Mouse (Mus musculus) liver, embryonic 14.5 days (tissue): Measurements from ENCODE around the gene Nup37. TPM values are rescaled to one million over a fixed set of nuclear protein-coding genes. Genes with fewer than 3 reads are reported as not detected.

ENCODE experiments used
- ATAC-seq: fragments of 200-750 bp; cut with Nextera tagmentation; 2 replicates; pipeline ENCODE4 v1.8.0; 2017; ENCODE audit warnings: moderate number of reproducible peaks, mild to moderate bottlenecking, moderate library complexity; ENCODE audit not compliant: insufficient read depth
- DNase-seq, 3 experiments: peaks; one replicate each; pipeline ENCODE4 v3.0.0-alpha.2; 2012 to 2013; ENCODE audit warnings: low read depth in 3 of 3, low spot score in 3 of 3
- H3K27ac ChIP-seq: fragments of 300-500 bp; sonication (generic); 2 replicates; pipeline ENCODE4 v1.5.1; 2014; ENCODE audit warnings: moderate library complexity, mild to moderate bottlenecking, control low read depth, inconsistent platforms
- H3K27me3 ChIP-seq: fragments of 300-500 bp; sonication (generic); 2 replicates; pipeline ENCODE4 v1.6.1; 2014; ENCODE audit warnings: mild to moderate bottlenecking, low read length, moderate library complexity; ENCODE audit not compliant: control insufficient read depth, insufficient read depth
- H3K36me3 ChIP-seq: fragments of 300-500 bp; sonication (generic); replicated peaks from 2 replicates; pipeline ENCODE4 v1.6.1; 2014; ENCODE audit warnings: low read depth; ENCODE audit not compliant: control insufficient read depth, insufficient read depth
- H3K4me1 ChIP-seq, 2 experiments: fragments of 200-500 bp in 1 of 2; fragments of 300-500 bp in 1 of 2; sonication (generic) in 1 of 2; replicated peaks; 2 replicates each; pipeline ENCODE4 v1.6.1; 2012 to 2014; ENCODE audit warnings: antibody characterized with exemption in 1 of 2, inconsistent platforms in 1 of 2, low read length in 1 of 2; ENCODE audit not compliant: control insufficient read depth in 2 of 2, insufficient read depth in 2 of 2
- H3K4me2 ChIP-seq: fragments of 300-500 bp; sonication (generic); 2 replicates; pipeline ENCODE4 v1.6.1; 2014; ENCODE audit warnings: low read depth, mild to moderate bottlenecking, control low read depth, moderate library complexity
- H3K4me3 ChIP-seq, 2 experiments: fragments of 200-500 bp in 1 of 2; fragments of 300-500 bp in 1 of 2; sonication (generic) in 1 of 2; 2 replicates each; pipeline ENCODE4 v1.5.1; 2012 to 2014; ENCODE audit warnings: low read depth in 2 of 2, low read length in 2 of 2, mild to moderate bottlenecking in 2 of 2, control low read depth in 1 of 2, inconsistent platforms in 1 of 2, moderate library complexity in 1 of 2; ENCODE audit not compliant: insufficient read depth in 1 of 2
- H3K9ac ChIP-seq: fragments of 300-500 bp; sonication (generic); replicated peaks from 2 replicates; pipeline ENCODE4 v1.6.1; 2014; ENCODE audit warnings: mild to moderate bottlenecking, control low read depth, moderate library complexity
- H3K9me3 ChIP-seq: fragments of 300-500 bp; sonication (generic); 2 replicates; pipeline ENCODE4 v1.6.1; 2016; ENCODE audit warnings: low read length, mixed read lengths; ENCODE audit not compliant: control insufficient read depth
- CTCF ChIP-seq: IDR thresholded peaks from 2 replicates; pipeline ENCODE4 v1.5.1; 2016; ENCODE audit warnings: antibody characterized with exemption, low read depth, control low read depth
- EP300 ChIP-seq: IDR thresholded peaks from 2 replicates; pipeline ENCODE4 v1.6.1; 2016; ENCODE audit warnings: antibody characterized with exemption, low read depth
- WGBS: fragments of 180-500 bp; shearing (Covaris S2); extraction: QIAGEN DNeasy Blood & Tissue Kit; methylation state at CpG from one replicate; pipeline ENCODE4 v1.1.7; 2014; ENCODE audit not compliant: insufficient replicate concordance; 5-methylcytosine and 5-hydroxymethylcytosine counted together
- polyA plus RNA-seq, 2 experiments: library from polyadenylated mRNA; depleted of rRNA in 1 of 2; stranded (reverse) in 1 of 2; unstranded in 1 of 2; fragments of >200 nt; fragmentation: Nextera tagmentation in 1 of 2; extraction: Ambion mirVana in 1 of 2; gene quantifications; 2 replicates each; pipeline versions ENCODE4 v1.2.1 to v1.2.3; 2012 to 2014

Gene Nup37
- polyA plus RNA-seq (2012; rRNA removed) (16.0 and 21.7 TPM in 2 replicates), polyA plus RNA-seq (2014; fragmentation: Nextera tagmentation; extraction: Ambion mirVana) (38.8 and 41.8 TPM in 2 replicates)

GRCm38 (mm10) chr10:88146707-88147477 lies at the start of gene Nup37, which contains the start of gene Parpbp:
Nup37 (plus strand) TSS chr10:88146992.
Parpbp (minus strand) TSS chr10:88146941.
- Histone ChIP-seq H3K4me1 (peaks cover 14 to 18% of the 10 kb centered on the region in 2 experiments), H3K9me3 (no peaks in the 10 kb centered on the region), H3K4me2 (peak within 1 kb of the TSS; percentile 91), H3K27me3 (no peaks in the 10 kb centered on the region), H3K36me3 (peaks cover 9% of the 10 kb centered on the region), H3K9ac (peak within 1 kb of the TSS; percentile 83), H3K27ac (peak within 1 kb of the TSS; percentile 57), H3K4me3 (peak within 1 kb of the TSS; percentile 88 to 92)
- DNase-seq (peak; percentile 81 to 82 (median 82)), ATAC-seq (peak; percentile 99)
- WGBS = under 1% methylated on average over 53 of the region's 53 CpGs
- TF ChIP-seq CTCF (peak; percentile 17; the same call in 1 of the 2 replicates), EP300 (no peak)

- TF ChIP-seq EP300 = no peak
- TF ChIP-seq CTCF = no peak
- Histone ChIP-seq H3K4me1 (no peaks in the 10 kb centered on the region), H3K4me3 (no peak overlapping the region), H3K27ac (no peak overlapping the region), H3K27me3 (no peaks in the 10 kb centered on the region), H3K9me3 (no peaks in the 10 kb centered on the region), H3K36me3 (peaks cover 6% of the 10 kb centered on the region; the same call in 1 of the 2 replicates), H3K4me2 (no peak overlapping the region), H3K9ac (no peak overlapping the region)
- DNase-seq (no peak), ATAC-seq (no peak)
- WGBS = 84% methylated on average over 2 of the region's 2 CpGs
Measured at GRCm38 (mm10) chr10:88106169-88106568, 40.6 kb upstream of the Nup37 start.

- ATAC-seq (no peak), DNase-seq (no peak)
- no peak for TF ChIP-seq EP300
- no peak for TF ChIP-seq CTCF
- H3K27ac ChIP-seq = no peak overlapping the region
- no peaks in the 10 kb centered on the region for H3K9me3 ChIP-seq
- H3K9ac ChIP-seq = no peak overlapping the region
- H3K4me3 ChIP-seq = no peak overlapping the region
- no peaks in the 10 kb centered on the region for H3K4me1 ChIP-seq
- WGBS = 82% methylated on average over 2 of the region's 2 CpGs
- no peaks in the 10 kb centered on the region for H3K27me3 ChIP-seq
- no peak overlapping the region for H3K4me2 ChIP-seq
- peaks cover 6% of the 10 kb centered on the region for H3K36me3 ChIP-seq
Measured at GRCm38 (mm10) chr10:88113290-88113689, 33.5 kb upstream of the Nup37 start.

- H3K9me3 ChIP-seq = no peaks in the 10 kb centered on the region
- ATAC-seq (no peak), DNase-seq (no peak)
- no peaks in the 10 kb centered on the region for H3K27me3 ChIP-seq
- no peaks in the 10 kb centered on the region for H3K4me1 ChIP-seq
- peaks cover 2% of the 10 kb centered on the region for H3K36me3 ChIP-seq
- no peak overlapping the region for H3K27ac ChIP-seq
- H3K4me2 ChIP-seq = no peak overlapping the region
- TF ChIP-seq CTCF (no peak), EP300 (no peak)
- no peak overlapping the region for H3K4me3 ChIP-seq
- no peak overlapping the region for H3K9ac ChIP-seq
Measured at GRCm38 (mm10) chr10:88119721-88120120, 27.1 kb upstream of the Nup37 start.

GRCm38 (mm10) chr10:88135630-88136029 lies 11.2 kb upstream of the Nup37 start:
- ATAC-seq (no peak), DNase-seq (no peak)
- Histone ChIP-seq H3K4me2 (no peak overlapping the region), H3K4me3 (no peak overlapping the region), H3K27ac (no peak overlapping the region), H3K9me3 (no peaks in the 10 kb centered on the region), H3K36me3 (peaks cover 3% of the 10 kb centered on the region), H3K27me3 (no peaks in the 10 kb centered on the region), H3K4me1 (no peaks in the 10 kb centered on the region), H3K9ac (no peak overlapping the region)
- TF ChIP-seq CTCF (no peak), EP300 (no peak)
- 91% methylated on average over 16 of the region's 16 CpGs for WGBS
